Mouse (Mus musculus): ENCODE data around the gene Tacr2.

DNA sequence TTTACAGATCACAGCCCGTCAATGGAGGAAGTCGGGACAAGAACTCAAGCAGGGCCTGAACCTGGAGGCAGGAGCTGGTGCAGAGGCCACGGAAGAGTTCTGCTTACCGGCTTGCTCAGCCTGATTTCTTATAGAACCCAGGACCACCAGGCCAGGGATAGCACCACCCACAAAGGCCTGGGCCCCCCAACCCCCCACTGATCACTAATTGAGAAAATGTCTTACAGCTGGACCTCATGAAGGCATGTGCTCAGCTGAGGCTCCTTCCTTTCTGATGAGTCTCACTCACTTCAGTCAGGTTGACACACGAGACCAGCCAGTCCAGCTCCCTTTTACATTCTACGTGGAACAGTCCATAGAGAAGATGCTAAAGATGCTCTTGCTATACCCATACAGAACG, 26.4 kb upstream of the Tacr2 start:
- TF ChIP-seq POLR2A (IDR thresholded peaks at IDR 0.05; ENCODE audit: extremely low read depth, insufficient read depth, low read length) (no peak), CTCF (IDR thresholded peaks at IDR 0.05; ENCODE audit: low read depth, low read length) (no peak)

Data from liver, adult 2 months (tissue).